Mouse (Mus musculus): ENCODE measurements around the gene Dact3. TPM values are rescaled to one million over a fixed set of nuclear protein-coding genes. Genes with fewer than 3 reads are reported as not detected.

Gene Dact3
- polyA plus RNA-seq (2012; ENCODE audit: insufficient read depth, insufficient read length, missing spikeins), result 0.79 and 2.1 TPM in 2 replicates

- peak within 1 kb of the TSS; percentile 37 for H3K27ac ChIP-seq (replicated peaks; ENCODE audit: low read depth, low read length)
- no peaks in the 10 kb centered on the region; the same call in 1 of the 2 replicates for H3K4me1 ChIP-seq (ENCODE audit: control insufficient read depth, insufficient read depth, insufficient read length, low read length)
- H3K4me3 ChIP-seq (ENCODE audit: insufficient read depth, low read depth, low read length), result peak within 1 kb of the TSS; percentile 48
Measured at GRCm38 (mm10) chr7:16875310-16875325, at the start of gene Dact3. Gene Dact3, plus strand, starts transcription at chr7:16875317.

DNA sequence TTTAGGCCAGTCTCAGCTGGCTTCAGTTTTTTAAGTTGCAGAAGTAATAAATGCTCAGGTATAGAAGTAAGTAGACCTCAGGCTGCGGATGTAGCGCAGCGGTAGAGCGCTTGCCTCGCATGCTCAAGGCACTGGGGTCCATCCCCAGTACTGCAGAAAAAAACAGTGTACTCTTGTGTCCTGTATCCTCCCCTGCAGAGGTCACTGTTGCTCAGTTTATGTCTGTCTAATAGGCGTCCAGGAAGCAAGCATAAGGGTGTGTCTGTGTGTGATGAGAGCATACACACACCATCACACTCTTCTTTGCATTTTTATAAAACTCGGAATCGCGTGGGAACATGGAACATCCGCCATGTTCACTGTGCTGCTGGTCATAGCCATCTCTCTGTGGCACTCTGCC lies 49.3 kb upstream of the Dact3 start:
- Histone ChIP-seq H3K27ac (replicated peaks; ENCODE audit: low read depth, low read length) (no peak overlapping the region), H3K4me1 (ENCODE audit: control insufficient read depth, insufficient read depth, insufficient read length, low read length) (peaks cover 15% of the 10 kb centered on the region), H3K4me3 (ENCODE audit: insufficient read depth, low read depth, low read length) (no peak overlapping the region)

GRCm38 (mm10) chr7:16826571-16826970 lies 48.5 kb upstream of the Dact3 start:
- no peak overlapping the region for H3K4me3 ChIP-seq (ENCODE audit: insufficient read depth, low read depth, low read length)
- peaks cover 8% of the 10 kb centered on the region for H3K4me1 ChIP-seq (ENCODE audit: control insufficient read depth, insufficient read depth, insufficient read length, low read length)
- peak overlapping the region; percentile 21; the same call in 1 of the 2 replicates for H3K27ac ChIP-seq (replicated peaks; ENCODE audit: low read depth, low read length)

GRCm38 (mm10) chr7:16827274-16827673 lies 47.8 kb upstream of the Dact3 start:
- Histone ChIP-seq H3K4me1 (ENCODE audit: control insufficient read depth, insufficient read depth, insufficient read length, low read length) (peaks cover 4% of the 10 kb centered on the region; the same call in 1 of the 2 replicates), H3K27ac (replicated peaks; ENCODE audit: low read depth, low read length) (peak overlapping the region; percentile 21), H3K4me3 (ENCODE audit: insufficient read depth, low read depth, low read length) (no peak overlapping the region)

DNA sequence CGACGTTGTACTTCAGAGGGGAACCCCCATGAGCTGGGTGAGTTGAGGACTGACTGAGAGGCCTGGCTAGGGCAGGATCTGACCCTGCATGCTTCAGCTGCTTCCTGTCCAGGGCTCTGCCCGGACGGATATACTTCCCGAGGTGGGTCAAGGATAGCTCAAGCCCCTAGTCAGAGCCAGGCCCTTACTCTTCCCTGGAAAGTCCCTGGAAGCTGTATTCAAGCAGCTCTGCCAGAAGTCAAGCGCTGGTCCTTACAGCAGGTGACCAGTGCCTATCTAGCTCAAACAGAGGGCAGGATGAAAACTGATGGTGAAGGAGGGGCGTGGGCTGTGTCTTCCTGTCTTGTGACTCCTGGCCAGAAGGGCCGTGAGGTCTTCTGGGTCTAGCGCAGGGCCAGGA lies 44.7 kb upstream of the Dact3 start:
- peak overlapping the region; percentile 61 for H3K27ac ChIP-seq (replicated peaks; ENCODE audit: low read depth, low read length)
- peak overlapping the region; percentile 22 for H3K4me3 ChIP-seq (ENCODE audit: insufficient read depth, low read depth, low read length)
- H3K4me1 ChIP-seq (ENCODE audit: control insufficient read depth, insufficient read depth, insufficient read length, low read length), result peaks cover 4% of the 10 kb centered on the region; the same call in 1 of the 2 replicates

GRCm38 (mm10) chr7:16837916-16838803 lies 37.0 kb upstream of the Dact3 start:
- H3K4me1 ChIP-seq (ENCODE audit: control insufficient read depth, insufficient read depth, insufficient read length, low read length), result peaks cover 4% of the 10 kb centered on the region
- H3K4me3 ChIP-seq (ENCODE audit: insufficient read depth, low read depth, low read length), result no peak overlapping the region
- no peak overlapping the region for H3K27ac ChIP-seq (replicated peaks; ENCODE audit: low read depth, low read length)

DNA sequence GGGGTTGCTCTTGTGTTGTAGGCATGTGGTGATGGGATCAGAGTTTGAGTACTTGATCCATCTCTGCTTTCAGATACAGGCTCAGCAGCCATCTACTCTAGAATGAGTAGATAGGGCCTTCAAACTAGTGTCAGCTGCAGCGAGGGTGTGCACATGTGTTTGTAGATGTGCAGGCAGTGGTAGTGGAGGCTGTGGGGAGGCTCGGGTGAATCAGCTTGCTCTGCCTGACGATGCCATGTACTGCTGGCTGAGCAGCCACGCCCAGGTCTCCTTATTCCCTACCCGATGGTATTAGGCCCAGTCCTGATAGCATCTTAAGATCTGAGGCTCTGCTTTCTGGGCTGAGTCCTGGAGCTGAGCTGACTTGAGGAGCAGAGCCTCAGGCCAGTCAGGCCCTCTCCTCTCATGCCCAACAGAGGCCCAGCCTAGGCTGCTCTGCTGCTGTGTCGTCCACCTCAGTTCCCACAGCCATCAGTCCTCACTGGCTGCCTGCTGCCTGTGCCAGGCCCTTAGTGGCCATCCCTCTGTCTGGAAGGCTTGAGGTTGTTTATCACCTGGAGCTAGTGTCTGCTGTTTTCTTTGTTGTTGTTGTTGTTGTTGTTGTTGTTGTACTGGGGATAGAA lies 36.2 kb upstream of the Dact3 start:
- H3K4me3 ChIP-seq (ENCODE audit: insufficient read depth, low read depth, low read length), result no peak overlapping the region
- peaks cover 4% of the 10 kb centered on the region for H3K4me1 ChIP-seq (ENCODE audit: control insufficient read depth, insufficient read depth, insufficient read length, low read length)
- H3K27ac ChIP-seq (replicated peaks; ENCODE audit: low read depth, low read length), result no peak overlapping the region

DNA sequence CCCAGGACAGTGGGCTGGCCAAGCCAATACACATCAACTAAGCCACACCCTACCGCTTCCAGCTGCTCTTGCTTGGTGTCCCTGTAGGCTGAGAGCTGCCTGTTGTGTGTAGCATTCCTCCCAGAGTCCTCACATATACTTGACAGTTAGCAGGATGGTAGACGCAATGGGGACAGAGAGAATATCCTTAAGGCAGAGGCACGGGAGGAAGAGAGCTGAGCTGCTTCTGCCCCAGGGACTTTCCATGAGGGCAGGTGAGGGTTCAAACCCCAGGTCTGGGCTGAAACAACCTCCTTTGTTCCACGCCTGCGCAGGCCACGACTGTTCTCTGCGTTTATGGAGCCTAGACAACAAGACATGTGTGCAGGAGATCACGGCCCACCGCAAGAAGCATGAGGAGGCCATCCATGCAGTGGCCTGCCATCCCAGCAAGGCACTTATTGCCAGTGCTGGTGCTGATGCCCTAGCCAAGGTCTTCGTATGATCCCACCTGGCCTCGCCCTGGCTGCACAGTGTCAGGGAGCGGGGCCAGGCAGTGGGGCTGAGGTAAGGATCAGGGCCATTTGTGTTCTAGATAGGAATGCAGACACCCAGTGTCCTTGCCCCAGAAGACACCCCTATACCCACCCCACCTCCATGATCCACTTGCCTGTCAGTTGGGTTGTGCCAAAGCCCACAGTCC lies 35.5 kb upstream of the Dact3 start:
- Histone ChIP-seq H3K4me1 (ENCODE audit: control insufficient read depth, insufficient read depth, insufficient read length, low read length) (peaks cover 4% of the 10 kb centered on the region), H3K4me3 (ENCODE audit: insufficient read depth, low read depth, low read length) (no peak overlapping the region), H3K27ac (replicated peaks; ENCODE audit: low read depth, low read length) (no peak overlapping the region)

GRCm38 (mm10) chr7:16840109-16840491 lies 35.0 kb upstream of the Dact3 start:
- H3K4me1 ChIP-seq (ENCODE audit: control insufficient read depth, insufficient read depth, insufficient read length, low read length), result peaks cover 4% of the 10 kb centered on the region
- H3K4me3 ChIP-seq (ENCODE audit: insufficient read depth, low read depth, low read length), result no peak overlapping the region

DNA sequence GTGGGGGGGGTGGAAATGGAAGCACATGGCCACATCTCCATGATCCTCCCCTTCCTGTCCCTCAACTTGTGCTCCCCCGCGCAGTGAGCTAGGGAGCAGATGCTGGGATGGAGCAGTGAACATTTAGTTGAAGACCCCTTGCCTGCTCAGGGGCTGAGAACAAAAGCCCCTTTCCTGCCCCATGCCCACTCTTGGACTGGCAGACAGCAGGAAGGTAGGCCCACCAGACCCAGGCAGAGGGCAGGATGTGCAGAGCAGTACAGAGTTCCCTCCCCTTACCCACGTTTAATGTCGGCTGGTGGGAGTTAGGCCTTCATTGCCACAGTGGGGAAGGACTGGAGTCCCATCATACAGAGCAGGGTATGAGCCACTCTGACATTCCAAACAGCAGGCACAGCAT lies 34.0 kb upstream of the Dact3 start:
- Histone ChIP-seq H3K4me3 (ENCODE audit: insufficient read depth, low read depth, low read length) (no peak overlapping the region), H3K27ac (replicated peaks; ENCODE audit: low read depth, low read length) (peak overlapping the region; percentile 92), H3K4me1 (ENCODE audit: control insufficient read depth, insufficient read depth, insufficient read length, low read length) (peaks cover 4% of the 10 kb centered on the region)

More at GRCm38 (mm10) chr7:16840109-16840491, 35.0 kb upstream of the Dact3 start:
- H3K27ac ChIP-seq (replicated peaks; ENCODE audit: low read depth, low read length), result no peak overlapping the region

- Histone ChIP-seq H3K4me1 (ENCODE audit: control insufficient read depth, insufficient read depth, insufficient read length, low read length) (peaks cover 4% of the 10 kb centered on the region), H3K27ac (replicated peaks; ENCODE audit: low read depth, low read length) (peak overlapping the region; percentile 92), H3K4me3 (ENCODE audit: insufficient read depth, low read depth, low read length) (peak overlapping the region; percentile 65)
Measured at GRCm38 (mm10) chr7:16841561-16842560, 33.3 kb upstream of the Dact3 start.

DNA sequence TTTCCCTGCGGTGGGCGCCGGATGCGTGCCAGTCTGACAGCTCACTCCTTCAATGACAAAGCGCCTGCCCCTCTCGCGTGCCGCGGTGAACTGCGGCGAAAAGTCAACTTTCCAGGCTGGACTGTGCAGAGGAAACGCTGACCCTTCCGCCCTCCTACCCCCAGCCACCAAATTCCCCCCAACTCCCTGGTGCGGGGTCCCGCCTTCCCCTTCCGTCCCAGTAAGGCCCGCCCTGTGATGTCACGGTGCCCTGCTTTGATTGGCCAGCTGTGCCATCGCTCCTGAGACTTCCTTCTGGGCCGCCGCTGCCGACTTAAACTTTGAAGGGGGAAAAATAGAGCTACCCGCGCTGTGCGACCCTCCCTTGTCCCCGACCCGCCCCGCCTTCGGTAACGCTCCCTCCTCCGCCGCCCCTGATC lies 32.5 kb upstream of the Dact3 start, which contains the start of gene Prkd2:
TSS of gene Prkd2 (plus strand) at position 258 of the 419 bp plus-strand sequence.
- Histone ChIP-seq H3K4me1 (ENCODE audit: control insufficient read depth, insufficient read depth, insufficient read length, low read length) (peaks cover 4% of the 10 kb centered on the region), H3K27ac (replicated peaks; ENCODE audit: low read depth, low read length) (peak within 1 kb of the TSS; percentile 98), H3K4me3 (ENCODE audit: insufficient read depth, low read depth, low read length) (peak within 1 kb of the TSS; percentile 93)

DNA sequence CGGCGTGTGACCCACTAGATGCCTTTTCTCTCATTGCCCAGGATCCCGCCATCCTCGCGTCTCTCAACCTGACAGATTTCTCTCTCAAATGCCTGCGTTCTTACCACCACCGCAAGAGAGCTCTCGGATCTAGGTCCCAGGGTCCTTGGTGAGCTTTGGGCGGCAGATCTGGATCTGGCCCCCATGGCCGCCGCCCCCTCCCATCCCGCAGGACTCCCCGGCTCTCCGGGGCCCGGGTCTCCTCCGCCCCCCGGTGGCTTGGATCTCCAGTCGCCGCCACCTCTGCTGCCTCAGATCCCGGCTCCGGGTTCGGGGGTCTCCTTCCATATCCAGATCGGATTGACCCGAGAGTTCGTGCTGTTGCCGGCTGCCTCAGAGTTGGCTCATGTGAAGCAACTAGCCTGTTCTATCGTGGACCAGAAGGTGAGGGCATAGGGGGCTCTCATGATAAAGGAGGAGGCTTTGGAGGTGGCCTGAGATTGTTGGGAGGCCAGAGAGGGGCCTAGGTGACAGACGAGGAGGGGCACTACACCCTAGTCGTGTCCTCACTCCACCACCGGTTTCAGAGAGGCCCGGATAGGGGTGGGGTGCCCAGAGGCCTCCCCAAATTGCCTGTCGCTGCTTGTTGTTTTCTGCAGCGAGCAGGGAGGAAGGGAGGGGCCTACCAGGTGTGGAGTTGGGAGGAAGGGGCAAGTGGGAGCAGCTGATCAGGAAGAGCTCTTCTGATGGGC lies 31.5 kb upstream of the Dact3 start:
- peak overlapping the region; percentile 98 for H3K27ac ChIP-seq (replicated peaks; ENCODE audit: low read depth, low read length)
- peak overlapping the region; percentile 93 for H3K4me3 ChIP-seq (ENCODE audit: insufficient read depth, low read depth, low read length)
- H3K4me1 ChIP-seq (ENCODE audit: control insufficient read depth, insufficient read depth, insufficient read length, low read length), result peaks cover 4% of the 10 kb centered on the region

GRCm38 (mm10) chr7:16844696-16845071 lies 30.4 kb upstream of the Dact3 start:
- Histone ChIP-seq H3K4me3 (ENCODE audit: insufficient read depth, low read depth, low read length) (peak overlapping the region; percentile 93), H3K4me1 (ENCODE audit: control insufficient read depth, insufficient read depth, insufficient read length, low read length) (peaks cover 4% of the 10 kb centered on the region), H3K27ac (replicated peaks; ENCODE audit: low read depth, low read length) (peak overlapping the region; percentile 98)

Measured in brown adipose tissue, adult 24 weeks (tissue).